Mouse (Mus musculus): ENCODE measurements around the gene Mrps7. TPM values are rescaled to one million over a fixed set of nuclear protein-coding genes. Genes with fewer than 3 reads are reported as not detected.
A peak's percentile ranks its signal among the peaks of the same experiment; 100 is the strongest.

Gene Mrps7
- polyA plus RNA-seq (2015; fragmentation: Nextera tagmentation; extraction: Ambion mirVana): 73.9 and 91.8 TPM in 2 replicates

DNA sequence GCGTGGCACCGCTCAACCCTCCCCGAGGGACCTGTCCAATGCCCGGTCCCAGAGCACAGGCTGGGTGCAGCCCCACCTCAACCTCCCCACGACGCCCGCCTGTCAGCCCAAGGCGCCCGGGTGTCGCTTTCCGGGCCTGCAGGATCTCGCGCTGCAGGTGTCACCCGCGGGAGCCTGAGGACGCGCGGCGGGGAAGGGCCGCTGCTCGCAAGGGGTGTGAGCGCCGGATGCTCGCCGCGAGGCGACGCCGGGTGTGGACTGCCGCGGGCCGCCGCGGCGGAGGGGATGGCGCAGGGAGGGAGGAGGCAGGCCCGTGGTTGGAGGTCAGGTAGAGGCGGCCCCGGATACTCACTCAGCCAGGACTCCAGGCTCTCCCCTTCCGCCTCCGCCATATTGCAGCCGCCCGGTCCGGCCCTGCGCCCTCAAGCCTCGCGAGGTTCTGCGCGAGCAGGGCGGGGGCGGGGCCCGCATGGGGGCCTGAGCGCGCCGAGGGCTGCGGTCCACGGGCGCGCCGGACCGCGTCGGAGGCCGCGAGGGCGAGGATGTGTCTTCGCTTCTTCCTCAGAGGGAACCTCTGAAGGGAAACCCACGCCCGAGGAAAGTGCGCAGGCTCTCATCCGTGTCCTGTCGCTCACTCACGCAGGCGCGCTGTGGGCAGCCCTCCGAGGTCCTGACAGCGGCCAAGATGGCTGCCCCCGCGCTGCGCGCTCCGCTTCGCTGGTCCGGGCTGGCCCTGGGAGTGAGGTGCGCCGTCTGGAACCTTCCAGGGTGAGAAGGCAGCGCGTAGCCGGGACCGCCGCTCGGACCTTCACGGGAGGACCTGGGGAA, at the start of gene Mrps7, which contains the start of gene Gga3:
Gene Mrps7 (plus strand): TSS at position 450 of the 828 bp plus-strand sequence.
Gene Gga3 (minus strand): TSS at position 576 of the 828 bp plus-strand sequence.
- H3K9me3 ChIP-seq: no peaks in the 10 kb centered on the region
- peaks cover 40% of the 10 kb centered on the region for H3K4me1 ChIP-seq (replicated peaks)
- peak within 1 kb of the TSS; percentile 95 for H3K4me3 ChIP-seq
- peak; percentile 97 for ATAC-seq (ENCODE audit: low read depth)
- peak within 1 kb of the TSS; percentile 95 for H3K27ac ChIP-seq (replicated peaks)
- peaks cover 50% of the 10 kb centered on the region for H3K36me3 ChIP-seq
- H3K4me2 ChIP-seq: peak within 1 kb of the TSS; percentile 97
- peak within 1 kb of the TSS; percentile 90 for H3K9ac ChIP-seq
- WGBS: under 1% methylated on average over 78 of the region's 93 CpGs
- no peaks in the 10 kb centered on the region for H3K27me3 ChIP-seq

GRCm38 (mm10) chr11:115555717-115556116, 48.0 kb upstream of the Mrps7 start:
- H3K9me3 ChIP-seq: no peaks in the 10 kb centered on the region
- no peak overlapping the region for H3K4me3 ChIP-seq
- H3K36me3 ChIP-seq: no peaks in the 10 kb centered on the region
- no peak for ATAC-seq (ENCODE audit: low read depth)
- no peak overlapping the region for H3K4me2 ChIP-seq
- H3K9ac ChIP-seq: no peak overlapping the region
- H3K27ac ChIP-seq (replicated peaks): no peak overlapping the region
- 0 out of 2 replicates have a peak, but pooled peaks cover 3% of the 10 kb centered on the region for H3K27me3 ChIP-seq
- no peaks in the 10 kb centered on the region for H3K4me1 ChIP-seq (replicated peaks)
- WGBS: 80% methylated on average over 17 of the region's 17 CpGs

GRCm38 (mm10) chr11:115563406-115563805, 40.3 kb upstream of the Mrps7 start:
- Histone ChIP-seq H3K9ac (peak overlapping the region; percentile 81), H3K27ac (replicated peaks) (peak overlapping the region; percentile 82; the same call in 1 of the 2 replicates), H3K4me2 (peak overlapping the region; percentile 95), H3K9me3 (no peaks in the 10 kb centered on the region), H3K36me3 (peaks cover 23% of the 10 kb centered on the region), H3K27me3 (no peaks in the 10 kb centered on the region), H3K4me3 (peak overlapping the region; percentile 85), H3K4me1 (replicated peaks) (peaks cover 15% of the 10 kb centered on the region)
- no peak for ATAC-seq (ENCODE audit: low read depth)
- WGBS: 49% methylated on average over 4 of the region's 4 CpGs

- H3K4me1 ChIP-seq (replicated peaks): peaks cover 15% of the 10 kb centered on the region
- H3K9me3 ChIP-seq: no peaks in the 10 kb centered on the region
- ATAC-seq (ENCODE audit: low read depth): peak; percentile 94
- H3K36me3 ChIP-seq: peaks cover 31% of the 10 kb centered on the region
- under 1% methylated on average over 42 of the region's 42 CpGs for WGBS
- peak within 1 kb of the TSS; percentile 81 for H3K9ac ChIP-seq
- peak within 1 kb of the TSS; percentile 85 for H3K4me3 ChIP-seq
- H3K4me2 ChIP-seq: peak within 1 kb of the TSS; percentile 95
- peak within 1 kb of the TSS; percentile 82 for H3K27ac ChIP-seq (replicated peaks)
- H3K27me3 ChIP-seq: no peaks in the 10 kb centered on the region
Measured at GRCm38 (mm10) chr11:115564064-115564809, 39.5 kb upstream of the Mrps7 start, which contains the start of gene Nup85. Gene Nup85 (plus strand): TSS chr11:115564434.

DNA sequence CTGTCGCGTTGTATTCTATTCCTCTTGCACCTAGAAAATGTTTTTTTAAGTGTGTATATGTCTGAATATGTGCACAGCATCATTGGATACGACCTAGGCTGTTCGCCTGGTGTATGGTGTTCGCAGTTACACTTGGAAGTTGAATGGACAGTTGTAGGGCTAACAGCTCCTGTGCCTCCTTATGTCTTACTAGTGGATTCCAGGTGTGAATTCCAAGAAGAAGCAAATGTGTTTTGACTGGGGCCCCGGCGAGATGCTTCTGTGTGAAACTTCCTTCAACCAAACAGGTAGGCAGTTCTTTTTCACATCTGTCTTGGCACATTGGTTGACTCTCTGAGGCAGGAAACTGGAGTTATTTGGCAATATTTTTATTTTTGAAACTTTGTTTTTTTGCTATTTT, 38.8 kb upstream of the Mrps7 start:
- H3K27ac ChIP-seq (replicated peaks): no peak overlapping the region
- no peaks in the 10 kb centered on the region for H3K9me3 ChIP-seq
- H3K4me3 ChIP-seq: peak overlapping the region; percentile 85
- H3K4me1 ChIP-seq (replicated peaks): peaks cover 15% of the 10 kb centered on the region
- 25% methylated on average over 7 of the region's 7 CpGs for WGBS
- peaks cover 38% of the 10 kb centered on the region for H3K36me3 ChIP-seq
- H3K9ac ChIP-seq: peak overlapping the region; percentile 81
- H3K4me2 ChIP-seq: peak overlapping the region; percentile 95
- no peak for ATAC-seq (ENCODE audit: low read depth)
- no peaks in the 10 kb centered on the region for H3K27me3 ChIP-seq

DNA sequence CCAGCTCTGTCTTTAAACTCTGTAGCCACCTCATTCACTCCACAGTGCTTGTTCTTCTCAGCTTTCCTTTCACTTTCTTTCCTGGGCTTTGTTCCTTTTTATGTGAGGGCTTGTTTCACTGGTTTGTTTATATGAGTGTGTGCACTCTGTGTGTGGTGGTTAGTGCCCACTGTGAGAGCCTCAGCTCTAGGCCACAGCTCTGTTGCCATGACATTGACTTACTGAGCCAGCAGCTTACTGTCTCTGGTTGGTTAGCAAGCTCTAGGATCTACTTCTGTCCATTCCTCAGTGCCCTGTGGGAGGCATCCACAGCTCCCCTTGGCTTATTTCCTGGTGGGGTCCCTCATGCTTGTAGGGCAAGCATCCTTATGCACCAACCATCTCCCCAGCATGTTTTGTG, 24.6 kb upstream of the Mrps7 start:
- no peaks in the 10 kb centered on the region for H3K9me3 ChIP-seq
- no peak overlapping the region for H3K4me2 ChIP-seq
- H3K27me3 ChIP-seq: no peaks in the 10 kb centered on the region
- no peak overlapping the region for H3K9ac ChIP-seq
- no peak overlapping the region for H3K4me3 ChIP-seq
- H3K36me3 ChIP-seq: peaks cover 72% of the 10 kb centered on the region
- no peaks in the 10 kb centered on the region for H3K4me1 ChIP-seq (replicated peaks)
- no peak for ATAC-seq (ENCODE audit: low read depth)
- no peak overlapping the region for H3K27ac ChIP-seq (replicated peaks)

GRCm38 (mm10) chr11:115582913-115583606, 20.7 kb upstream of the Mrps7 start:
- H3K27ac ChIP-seq (replicated peaks): 0 out of 2 replicates have a peak overlapping the region, but pooled peaks have one; percentile 13
- 81% methylated on average over 10 of the region's 10 CpGs for WGBS

GRCm38 (mm10) chr11:115584376-115585073, 19.2 kb upstream of the Mrps7 start:
- Histone ChIP-seq H3K27ac (replicated peaks) (no peak overlapping the region), H3K36me3 (peaks cover 93% of the 10 kb centered on the region), H3K27me3 (no peaks in the 10 kb centered on the region), H3K9ac (no peak overlapping the region), H3K4me1 (replicated peaks) (no peaks in the 10 kb centered on the region), H3K4me3 (no peak overlapping the region), H3K9me3 (no peaks in the 10 kb centered on the region), H3K4me2 (no peak overlapping the region)
- ATAC-seq (ENCODE audit: low read depth): no peak
- 86% methylated on average over 10 of the region's 10 CpGs for WGBS

More at GRCm38 (mm10) chr11:115582913-115583606, 20.7 kb upstream of the Mrps7 start:
- Histone ChIP-seq H3K4me1 (replicated peaks) (no peaks in the 10 kb centered on the region), H3K27me3 (no peaks in the 10 kb centered on the region), H3K36me3 (peaks cover 96% of the 10 kb centered on the region), H3K4me3 (no peak overlapping the region), H3K4me2 (no peak overlapping the region), H3K9me3 (no peaks in the 10 kb centered on the region), H3K9ac (no peak overlapping the region)
- ATAC-seq (ENCODE audit: low read depth): no peak

- Histone ChIP-seq H3K9ac (no peak overlapping the region), H3K27ac (replicated peaks) (no peak overlapping the region), H3K4me3 (no peak overlapping the region), H3K36me3 (peaks cover 96% of the 10 kb centered on the region), H3K4me1 (replicated peaks) (no peaks in the 10 kb centered on the region), H3K27me3 (no peaks in the 10 kb centered on the region), H3K4me2 (no peak overlapping the region), H3K9me3 (no peaks in the 10 kb centered on the region)
- no peak for ATAC-seq (ENCODE audit: low read depth)
- WGBS: 91% methylated on average over 7 of the region's 7 CpGs
Measured at GRCm38 (mm10) chr11:115585573-115586100, 18.1 kb upstream of the Mrps7 start.

GRCm38 (mm10) chr11:115586403-115586802, 17.3 kb upstream of the Mrps7 start:
- H3K27me3 ChIP-seq: no peaks in the 10 kb centered on the region
- no peak overlapping the region for H3K4me2 ChIP-seq
- no peaks in the 10 kb centered on the region for H3K4me1 ChIP-seq (replicated peaks)
- WGBS: 90% methylated on average over 9 of the region's 9 CpGs
- no peaks in the 10 kb centered on the region for H3K9me3 ChIP-seq
- H3K27ac ChIP-seq (replicated peaks): no peak overlapping the region
- H3K36me3 ChIP-seq: peaks cover 96% of the 10 kb centered on the region
- ATAC-seq (ENCODE audit: low read depth): no peak
- no peak overlapping the region for H3K9ac ChIP-seq
- H3K4me3 ChIP-seq: no peak overlapping the region

DNA sequence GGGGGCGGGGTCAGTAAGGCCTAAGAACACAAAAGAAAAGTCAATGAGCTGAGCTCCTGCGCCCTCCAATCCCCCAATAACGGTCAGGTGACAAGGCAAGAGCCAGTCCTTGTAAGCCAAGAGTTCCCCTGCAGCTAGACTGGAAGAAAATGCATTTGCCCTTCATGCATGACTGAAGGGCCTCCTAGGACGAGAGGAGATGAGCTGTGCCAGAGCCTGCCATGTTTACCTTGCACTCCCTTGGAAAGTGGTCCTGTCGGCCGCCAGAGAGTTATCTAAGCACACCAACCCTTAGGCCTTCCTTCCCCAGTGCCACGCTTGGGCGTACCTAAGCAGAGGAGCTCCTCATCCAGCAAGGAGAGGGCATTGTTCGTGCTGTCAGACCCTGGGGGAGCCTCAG, 15.7 kb upstream of the Mrps7 start:
- 85% methylated on average over 9 of the region's 9 CpGs for WGBS
- Histone ChIP-seq H3K27me3 (no peaks in the 10 kb centered on the region), H3K4me3 (no peak overlapping the region), H3K36me3 (peaks cover 96% of the 10 kb centered on the region), H3K4me2 (no peak overlapping the region), H3K9ac (no peak overlapping the region), H3K4me1 (replicated peaks) (no peaks in the 10 kb centered on the region), H3K9me3 (no peaks in the 10 kb centered on the region), H3K27ac (replicated peaks) (no peak overlapping the region)
- ATAC-seq (ENCODE audit: low read depth): no peak
